ENCODE assay signal across 30 mouse cellular contexts in genomic region chr4:119007602-119008001, GRCm38 (mm10). TPM values are rescaled to one million over a fixed set of nuclear protein-coding genes. Genes with fewer than 3 reads are reported as not detected.
A peak's percentile ranks its signal among the peaks of the same experiment; 100 is the strongest.
DNase-seq lines count a peak whose midpoint lies in the region; TF ChIP-seq lines count a peak whose summit lies in the region.
"Had no signal": no experiment of that assay in that cellular context is flagged by ENCODE, and none has a peak within 500 bp of the region (broad histone marks: within the 10 kb centered on the region; RNA-seq: fewer than 3 reads in every experiment).

No protein-coding gene starts in this region.

- no peak for TF ChIP-seq CTCF in left cerebral cortex, adult 2 months (IDR thresholded peaks at IDR 0.05)
- no peak for TF ChIP-seq CTCF in ES-Bruce4 (IDR thresholded peaks at IDR 0.05; ENCODE audit: low read depth, low read length)
- no peak for TF ChIP-seq CTCF in olfactory bulb, adult 2 months (IDR thresholded peaks at IDR 0.05; ENCODE audit: insufficient read depth, low read depth, low read length)

- H3K9me3 ChIP-seq in ES-Bruce4 (replicated peaks; ENCODE audit: control insufficient read depth, insufficient read depth, low read length, poor library complexity, severe bottlenecking) (no peaks in the 10 kb centered on the region), ES-E14 (ENCODE audit: control insufficient read depth, insufficient read depth, low read depth, low read length) (no peaks in the 10 kb centered on the region)
- H3K9me3 ChIP-seq: heart, embryonic 12.5 days; hindbrain, embryonic 12.5 days; limb, embryonic 13.5 days; midbrain, embryonic 13.5 days had no signal

- WGBS in olfactory bulb, adult 2 months, result 95% methylated on average over 6 of the region's 6 CpGs

- peak; percentile 83 for TF ChIP-seq EP300 in ES-Bruce4 (IDR thresholded peaks at IDR 0.05; ENCODE audit: insufficient read depth, low read depth, low read length)

- peak overlapping the region; percentile 28; the same call in 1 of the 2 replicates for H3K27ac ChIP-seq in left cerebral cortex, adult 2 months
- H3K27ac ChIP-seq in ES-Bruce4 (ENCODE audit: insufficient read depth, low read length) (peak overlapping the region; percentile 85), ES-E14 (ENCODE audit: insufficient read depth, low read depth, low read length, poor library complexity, severe bottlenecking) (peak overlapping the region; percentile 37)
- 0 out of 2 replicates have a peak overlapping the region, but pooled peaks have one; percentile 6 for H3K27ac ChIP-seq in olfactory bulb, adult 2 months (ENCODE audit: insufficient read depth, low read depth, low read length)
- H3K27ac ChIP-seq: hindbrain, embryonic 12.5 days; midbrain, embryonic 13.5 days had no signal

- H3K4me1 ChIP-seq in ES-Bruce4 (ENCODE audit: control insufficient read depth, insufficient read depth, low read length) (peaks cover 19% of the 10 kb centered on the region), ES-E14 (ENCODE audit: control insufficient read depth in 2 of 2, insufficient read depth in 2 of 2, low read length in 2 of 2, poor library complexity in 1 of 2) (peaks cover 26 to 46% of the 10 kb centered on the region in 2 experiments)
- H3K4me1 ChIP-seq in olfactory bulb, adult 2 months (ENCODE audit: control insufficient read depth, insufficient read depth, low read length), result peaks cover 3% of the 10 kb centered on the region; the same call in 1 of the 2 replicates

- H3K27me3 ChIP-seq in ES-Bruce4 (ENCODE audit: control insufficient read depth, insufficient read depth, low read length, poor library complexity, severe bottlenecking), result no peaks in the 10 kb centered on the region
- H3K27me3 ChIP-seq: heart, embryonic 12.5 days; hindbrain, embryonic 12.5 days; limb, embryonic 13.5 days; midbrain, embryonic 13.5 days; Patski had no signal

- H3K9ac ChIP-seq in ES-Bruce4 (ENCODE audit: low read depth, poor library complexity, severe bottlenecking), result no peak overlapping the region
- peak overlapping the region; percentile 17; the same call in 1 of the 2 replicates for H3K9ac ChIP-seq in ES-E14 (ENCODE audit: insufficient read depth, low read depth, low read length, poor library complexity, severe bottlenecking)
- H3K9ac ChIP-seq: heart, embryonic 12.5 days; hindbrain, embryonic 12.5 days; limb, embryonic 13.5 days; midbrain, embryonic 13.5 days had no signal

- H3K36me3 ChIP-seq in ES-Bruce4 (ENCODE audit: control insufficient read depth, insufficient read depth, low read length, poor library complexity, severe bottlenecking) (no peaks in the 10 kb centered on the region), ES-E14 (ENCODE audit: control insufficient read depth, insufficient read depth, low read length, poor library complexity, severe bottlenecking) (no peaks in the 10 kb centered on the region)
- H3K36me3 ChIP-seq: heart, embryonic 12.5 days; hindbrain, embryonic 12.5 days; limb, embryonic 13.5 days; midbrain, embryonic 13.5 days had no signal

- in situ Hi-C loops in ES-E14 (cut with MboI; ENCODE audit: low sequenced_read_pairs in 2 of 2, unreplicated experiment in 2 of 2), result loop anchor here (5.0 to 25.0 kb wide), 3 partner anchors 65 to 105 kb away; partner anchors contain the start of gene Slc2a1 (in 1 of the 2)

- H3K4me3 ChIP-seq in left cerebral cortex, adult 2 months, result no peak overlapping the region
- H3K4me3 ChIP-seq in ES-Bruce4 (ENCODE audit: low read depth, low read length) (no peak overlapping the region), ES-E14 (ENCODE audit: insufficient read depth in 1 of 2, low read depth in 1 of 2, low read length in 2 of 2, poor library complexity in 1 of 2, severe bottlenecking in 1 of 2) (no peak overlapping the region)
- no peak overlapping the region for H3K4me3 ChIP-seq in olfactory bulb, adult 2 months (ENCODE audit: insufficient read depth, low read depth, low read length)
- H3K4me3 ChIP-seq: heart, embryonic 12.5 days; hindbrain, embryonic 12.5 days; limb, embryonic 13.5 days; midbrain, embryonic 13.5 days had no signal

- DNase-seq in left cerebral cortex, adult 2 months (ENCODE audit: extremely low spot score in 1 of 2, low spot score in 2 of 2), result no peak
- DNase-seq in left cerebral cortex, adult 11 months (ENCODE audit: low spot score), result no peak
- DNase-seq in ES-E14 (ENCODE audit: low read depth, low spot score), result no peak
- no peak for DNase-seq in urinary bladder, adult 2 months (ENCODE audit: low spot score)
- DNase-seq in heart, adult 8-10 months (ENCODE audit: low spot score), result no peak
- DNase-seq: adrenal gland, adult 8-10 months; cerebellum, adult 18-20 months; cerebellum, postnatal 25 days; embryo, embryonic 11 days; heart, postnatal 10 days; kidney, adult 18-20 months; kidney, postnatal 10 days; lung, adult 2 months; lung, postnatal 14 days; right cerebral cortex, postnatal 25 days; spleen, adult 18-20 months had no signal

- intact Hi-C loops in left cerebral cortex, adult 2 months (cut with DNase I), result no loop called here

- TF ChIP-seq POLR2A in ES-Bruce4 (IDR thresholded peaks at IDR 0.05; ENCODE audit: insufficient read depth, low read length), result no peak
- TF ChIP-seq POLR2A in olfactory bulb, adult 2 months (IDR thresholded peaks at IDR 0.05; ENCODE audit: insufficient read depth, low read depth, low read length), result no peak

TF ChIP-seq in ES-E14, 5 proteins besides CTCF, POLR2A, EP300 and RAD21:
- TF ChIP-seq MAFK (IDR thresholded peaks at IDR 0.05; ENCODE audit: insufficient read depth, low read depth, low read length) (no peak), HCFC1 (IDR thresholded peaks at IDR 0.05; ENCODE audit: borderline replicate concordance, insufficient read depth, low read length) (no peak), CHD2 (IDR thresholded peaks at IDR 0.05; ENCODE audit: low read depth, low read length) (no peak), ZC3H11A (IDR thresholded peaks at IDR 0.05; ENCODE audit: borderline replicate concordance, low read depth, low read length) (no peak)

RNA-seq across cellular contexts. Expression of gene Lao1, which starts 46.2 kb away (rescaled TPM):
- total RNA-seq in left cerebral cortex, adult 2 months (2021), result under 1 TPM in 1 of 2 experiments, not detected in 1; 0.23 TPM
- not detected in 2 replicates for polyA plus RNA-seq in ES-Bruce4 (2011; ENCODE audit: insufficient read depth, insufficient read length, low read depth, missing spikeins)
- total RNA-seq in ES-E14 (2012; rRNA removed), result not detected in 2 replicates
- polyA plus RNA-seq in olfactory bulb, adult 2 months (2012; ENCODE audit: insufficient read depth, insufficient read length, low replicate concordance, missing spikeins), result not detected in 2 replicates
- 0.08 and 0.27 TPM in 2 replicates for polyA plus RNA-seq in urinary bladder, adult 2 months (2012; rRNA removed)
- under 1 TPM in 3 of 4 experiments, not detected in 1; 0.09 to 0.19 (median 0.17) TPM for total RNA-seq in heart, adult 8-10 months (2022)
- total RNA-seq: adrenal gland, adult 8-10 months; granulocyte monocyte progenitor cell, adult 5-6 weeks; megakaryocyte progenitor cell, adult 5-6 weeks; monocyte, adult 5-6 weeks had no signal
- polyA plus RNA-seq: activated CD4-positive, CD25-positive, alpha-beta regulatory T cell, adult 4 months; C2C12; embryonic facial prominence, embryonic 14.5 days; heart, embryonic 12.5 days; hindbrain, embryonic 12.5 days; limb, embryonic 13.5 days; lung, adult 2 months; midbrain, embryonic 13.5 days; neural tube, embryonic 11.5 days; Patski had no signal

Comparison
In these comparisons a context has a peak if more than half of its experiments do, and no peak if none do; other contexts are left out.
1. H3K27ac ChIP-seq: peak in every context shown above with its lines; median percentile 85 in ES-Bruce4; 37 in ES-E14; 28 in left cerebral cortex, adult 2 months; 6 in olfactory bulb, adult 2 months.